Mouse (Mus musculus): ENCODE measurements around the gene Pls1. TPM values are rescaled to one million over a fixed set of nuclear protein-coding genes. Genes with fewer than 3 reads are reported as not detected.
A peak's percentile ranks its signal among the peaks of the same experiment; 100 is the strongest.

Pls1 gene
- polyA plus RNA-seq, 1 experiment from 2014 or later, result 11.5 TPM

GRCm38 (mm10) chr9:95750746-95751145 is 94.4 kb downstream of the Pls1 start:
- H3K9ac ChIP-seq, result no peak overlapping the region
- 39% methylated on average over 9 of the region's 9 CpGs for WGBS

GRCm38 (mm10) chr9:95750037-95750511 is 95.0 kb downstream of the Pls1 start, which contains the start of gene Trpc1:
TSS of gene Trpc1 (minus strand) at chr9:95750375.
- 0 out of 2 replicates have a peak within 1 kb of the TSS, but pooled peaks have one; percentile 54 for H3K27ac ChIP-seq
- H3K9ac ChIP-seq, result peak within 1 kb of the TSS; percentile 62
- peak within 1 kb of the TSS; percentile 95 for H3K4me2 ChIP-seq
- H3K4me1 ChIP-seq, result peaks cover 18% of the 10 kb centered on the region; the same call in 1 of the 2 replicates
- ATAC-seq (ENCODE audit: borderline replicate concordance, extremely low read depth, low FRiP score, low TSS enrichment), result peak; percentile 95
- H3K9me3 ChIP-seq, result no peaks in the 10 kb centered on the region
- H3K36me3 ChIP-seq, result no peaks in the 10 kb centered on the region
- H3K4me3 ChIP-seq, result peak within 1 kb of the TSS; percentile 84
- peaks cover 21% of the 10 kb centered on the region; the same call in 1 of the 2 replicates for H3K27me3 ChIP-seq
- WGBS, result under 1% methylated on average over 55 of the region's 56 CpGs

More at GRCm38 (mm10) chr9:95750746-95751145, 94.4 kb downstream of the Pls1 start:
- peaks cover 21% of the 10 kb centered on the region; the same call in 1 of the 2 replicates for H3K27me3 ChIP-seq
- H3K4me2 ChIP-seq, result peak overlapping the region; percentile 95
- no peaks in the 10 kb centered on the region for H3K36me3 ChIP-seq
- peaks cover 14% of the 10 kb centered on the region; the same call in 1 of the 2 replicates for H3K4me1 ChIP-seq
- H3K9me3 ChIP-seq, result no peaks in the 10 kb centered on the region
- H3K4me3 ChIP-seq, result no peak overlapping the region; the same call in 1 of the 2 replicates
- no peak for ATAC-seq (ENCODE audit: borderline replicate concordance, extremely low read depth, low FRiP score, low TSS enrichment)
- H3K27ac ChIP-seq, result no peak overlapping the region

GRCm38 (mm10) chr9:95749461-95749928 is 95.6 kb downstream of the Pls1 start:
- 2% methylated on average over 33 of the region's 34 CpGs for WGBS
- 0 out of 2 replicates have a peak overlapping the region, but pooled peaks have one; percentile 54 for H3K27ac ChIP-seq

GRCm38 (mm10) chr9:95747298-95747697 is 97.8 kb downstream of the Pls1 start:
- Histone ChIP-seq H3K9me3 (no peaks in the 10 kb centered on the region), H3K4me3 (no peak overlapping the region), H3K9ac (no peak overlapping the region), H3K27ac (no peak overlapping the region), H3K4me1 (peaks cover 21% of the 10 kb centered on the region; the same call in 1 of the 2 replicates), H3K36me3 (no peaks in the 10 kb centered on the region), H3K4me2 (no peak overlapping the region), H3K27me3 (peaks cover 21% of the 10 kb centered on the region; the same call in 1 of the 2 replicates)
- ATAC-seq (ENCODE audit: borderline replicate concordance, extremely low read depth, low FRiP score, low TSS enrichment), result no peak
- WGBS, result 80% methylated on average over 5 of the region's 5 CpGs

More at GRCm38 (mm10) chr9:95749461-95749928, 95.6 kb downstream of the Pls1 start:
- peak overlapping the region; percentile 62 for H3K9ac ChIP-seq
- peak overlapping the region; percentile 84 for H3K4me3 ChIP-seq
- peaks cover 20% of the 10 kb centered on the region; the same call in 1 of the 2 replicates for H3K4me1 ChIP-seq
- peak overlapping the region; percentile 95 for H3K4me2 ChIP-seq
- H3K27me3 ChIP-seq, result peaks cover 21% of the 10 kb centered on the region; the same call in 1 of the 2 replicates
- no peaks in the 10 kb centered on the region for H3K9me3 ChIP-seq
- no peaks in the 10 kb centered on the region for H3K36me3 ChIP-seq
- peak; percentile 71 for ATAC-seq (ENCODE audit: borderline replicate concordance, extremely low read depth, low FRiP score, low TSS enrichment)

GRCm38 (mm10) chr9:95744845-95745613 is 100.1 kb downstream of the Pls1 start:
- 0 out of 2 replicates have a peak overlapping the region, but pooled peaks have one; percentile 18 for H3K4me2 ChIP-seq
- WGBS, result 48% methylated on average over 7 of the region's 7 CpGs
- H3K27me3 ChIP-seq, result peaks cover 10% of the 10 kb centered on the region; the same call in 1 of the 2 replicates
- H3K9me3 ChIP-seq, result no peaks in the 10 kb centered on the region
- H3K4me1 ChIP-seq, result peaks cover 16% of the 10 kb centered on the region; the same call in 1 of the 2 replicates
- H3K27ac ChIP-seq, result no peak overlapping the region
- ATAC-seq (ENCODE audit: borderline replicate concordance, extremely low read depth, low FRiP score, low TSS enrichment), result no peak
- H3K9ac ChIP-seq, result no peak overlapping the region
- no peaks in the 10 kb centered on the region for H3K36me3 ChIP-seq
- H3K4me3 ChIP-seq, result no peak overlapping the region

DNA sequence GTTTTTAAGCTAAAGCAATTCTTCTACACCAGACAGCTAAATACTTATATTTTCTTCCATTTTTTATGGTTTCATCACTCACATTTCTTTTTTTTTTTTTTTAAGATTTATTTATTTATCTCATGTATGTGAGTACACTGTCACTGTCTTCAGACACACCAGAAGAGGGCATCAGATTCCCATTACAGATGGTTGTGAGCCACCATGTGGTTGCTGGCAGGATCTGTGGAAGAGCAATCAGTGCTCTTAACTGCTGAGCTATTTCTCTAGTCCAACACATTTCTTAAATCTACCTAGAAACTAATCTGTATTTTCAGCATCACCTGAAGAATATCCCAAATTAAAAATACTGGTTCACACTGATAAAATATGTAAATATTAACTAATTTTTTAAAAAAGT is 108.9 kb downstream of the Pls1 start:
- H3K27me3 ChIP-seq, result no peaks in the 10 kb centered on the region
- H3K9me3 ChIP-seq, result no peaks in the 10 kb centered on the region
- H3K4me2 ChIP-seq, result no peak overlapping the region
- no peaks in the 10 kb centered on the region for H3K4me1 ChIP-seq
- peaks cover 1% of the 10 kb centered on the region; the same call in 1 of the 2 replicates for H3K36me3 ChIP-seq
- H3K4me3 ChIP-seq, result no peak overlapping the region
- no peak overlapping the region for H3K27ac ChIP-seq
- no peak overlapping the region for H3K9ac ChIP-seq
- ATAC-seq (ENCODE audit: borderline replicate concordance, extremely low read depth, low FRiP score, low TSS enrichment), result no peak

DNA sequence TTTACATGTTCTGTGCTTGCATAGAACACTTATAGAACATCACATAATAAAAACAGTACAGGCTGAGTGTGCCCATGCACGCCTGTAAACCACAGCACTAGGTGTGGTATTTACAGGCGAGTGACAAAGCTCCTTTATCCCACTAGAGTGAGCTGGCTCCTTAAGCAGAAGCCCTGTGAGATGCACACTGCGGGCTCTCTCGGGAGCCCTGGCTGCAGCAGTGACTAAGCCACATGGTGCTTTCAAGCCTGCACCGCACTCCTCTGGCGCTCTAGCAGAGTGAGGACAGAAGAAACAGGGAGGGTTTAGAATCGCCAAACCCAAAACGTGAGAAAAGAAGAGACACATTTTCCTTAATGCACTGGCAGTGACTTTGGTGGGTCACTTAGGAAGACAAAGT is 132.5 kb downstream of the Pls1 start:
- 40% methylated on average over 8 of the region's 8 CpGs for WGBS
- ATAC-seq (ENCODE audit: borderline replicate concordance, extremely low read depth, low FRiP score, low TSS enrichment), result no peak
- H3K4me1 ChIP-seq, result no peaks in the 10 kb centered on the region

DNA sequence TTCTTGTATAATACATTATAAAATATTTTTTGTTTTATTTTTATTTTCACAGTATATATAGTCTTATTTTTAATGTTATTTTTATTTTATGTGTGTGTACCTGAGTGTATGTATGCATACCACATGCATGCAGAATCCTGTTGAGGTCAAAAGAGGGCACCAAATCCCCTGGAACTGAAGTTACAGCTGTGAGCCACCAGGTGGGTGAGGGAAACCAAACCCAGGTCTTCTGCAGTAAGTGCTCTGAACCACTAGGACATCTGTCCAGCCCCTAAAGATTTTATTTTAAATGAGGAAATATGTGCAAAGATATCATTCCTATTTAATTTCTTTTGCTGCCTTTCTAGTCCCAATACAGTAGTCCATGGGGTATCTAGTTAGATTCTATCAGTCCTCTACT is 136.2 kb downstream of the Pls1 start:
- ATAC-seq (ENCODE audit: borderline replicate concordance, extremely low read depth, low FRiP score, low TSS enrichment), result no peak
- Histone ChIP-seq H3K36me3 (no peaks in the 10 kb centered on the region; the same call in 1 of the 2 replicates), H3K4me2 (no peak overlapping the region), H3K4me1 (no peaks in the 10 kb centered on the region), H3K9ac (no peak overlapping the region), H3K9me3 (no peaks in the 10 kb centered on the region), H3K4me3 (no peak overlapping the region), H3K27ac (no peak overlapping the region), H3K27me3 (no peaks in the 10 kb centered on the region)

More for the DNA sequence above, 132.5 kb downstream of the Pls1 start:
- H3K27ac ChIP-seq, result no peak overlapping the region
- no peak overlapping the region for H3K9ac ChIP-seq
- H3K4me2 ChIP-seq, result no peak overlapping the region
- no peaks in the 10 kb centered on the region for H3K9me3 ChIP-seq
- H3K27me3 ChIP-seq, result no peaks in the 10 kb centered on the region
- no peak overlapping the region for H3K4me3 ChIP-seq
- no peaks in the 10 kb centered on the region; the same call in 1 of the 2 replicates for H3K36me3 ChIP-seq

DNA sequence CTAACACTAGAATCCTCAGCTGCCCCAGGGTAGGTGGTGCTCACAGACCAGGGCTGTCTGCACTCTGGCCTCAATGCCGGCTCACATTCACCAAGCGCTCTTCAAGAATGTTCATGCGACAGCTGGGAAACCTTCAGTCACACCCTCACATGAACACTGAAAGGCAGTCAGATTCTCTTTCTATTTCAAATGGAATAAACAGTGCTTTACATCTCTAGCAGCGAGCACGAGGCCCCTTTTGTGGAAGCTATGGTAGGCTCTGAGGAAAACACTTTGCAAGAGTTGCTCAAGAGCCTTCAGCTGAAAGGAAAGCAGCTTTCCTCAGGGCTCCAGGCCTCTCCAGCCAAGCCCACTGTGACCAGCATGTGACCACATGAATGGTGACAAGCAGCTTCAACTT is 139.7 kb downstream of the Pls1 start:
- H3K4me1 ChIP-seq, result no peaks in the 10 kb centered on the region
- H3K36me3 ChIP-seq, result no peaks in the 10 kb centered on the region; the same call in 1 of the 2 replicates
- no peaks in the 10 kb centered on the region for H3K9me3 ChIP-seq
- no peak overlapping the region for H3K4me3 ChIP-seq
- H3K27me3 ChIP-seq, result no peaks in the 10 kb centered on the region
- ATAC-seq (ENCODE audit: borderline replicate concordance, extremely low read depth, low FRiP score, low TSS enrichment), result peak; percentile 94
- no peak overlapping the region for H3K9ac ChIP-seq
- H3K27ac ChIP-seq, result peak overlapping the region; percentile 57; the same call in 1 of the 2 replicates
- H3K4me2 ChIP-seq, result no peak overlapping the region
- WGBS, result 45% methylated on average over 5 of the region's 5 CpGs

- no peaks in the 10 kb centered on the region for H3K4me1 ChIP-seq
- no peaks in the 10 kb centered on the region for H3K9me3 ChIP-seq
- H3K27ac ChIP-seq, result no peak overlapping the region
- H3K4me3 ChIP-seq, result no peak overlapping the region
- no peak overlapping the region for H3K4me2 ChIP-seq
- 74% methylated on average over 3 of the region's 3 CpGs for WGBS
- H3K36me3 ChIP-seq, result no peaks in the 10 kb centered on the region; the same call in 1 of the 2 replicates
- no peaks in the 10 kb centered on the region for H3K27me3 ChIP-seq
- no peak for ATAC-seq (ENCODE audit: borderline replicate concordance, extremely low read depth, low FRiP score, low TSS enrichment)
- H3K9ac ChIP-seq, result no peak overlapping the region
Measured at GRCm38 (mm10) chr9:95704078-95704477, 141.0 kb downstream of the Pls1 start.
